Mouse (Mus musculus): Measurements from ENCODE around the gene Zfx. TPM values are rescaled to one million over a fixed set of nuclear protein-coding genes. Genes with fewer than 3 reads are reported as not detected.

The Zfx gene
- polyA plus RNA-seq, 1 experiment from 2014 or later = 31.6 TPM

GRCm38 (mm10) chrX:94100561-94100960 lies 22.9 kb downstream of the Zfx start:
- Histone ChIP-seq H3K36me3 (ENCODE audit: insufficient read depth, low read length) (peaks cover 7% of the 10 kb centered on the region), H3K4me1 (ENCODE audit: insufficient read depth, low read length) (no peaks in the 10 kb centered on the region), H3K9ac (replicated peaks; ENCODE audit: low read length) (no peak overlapping the region), H3K4me2 (replicated peaks; ENCODE audit: low read depth, low read length) (no peak overlapping the region), H3K9me3 (ENCODE audit: low read length) (no peaks in the 10 kb centered on the region), H3K27me3 (ENCODE audit: insufficient read depth, low read length) (peaks cover 22% of the 10 kb centered on the region), H3K27ac (ENCODE audit: low read length) (no peak overlapping the region), H3K4me3 (ENCODE audit: low read length) (no peak overlapping the region)
- ATAC-seq (ENCODE audit: low FRiP score, low TSS enrichment) = no peak
- 85% methylated on average over 1 of the region's 1 CpGs for WGBS

GRCm38 (mm10) chrX:94091001-94091400 lies 32.5 kb downstream of the Zfx start:
- Histone ChIP-seq H3K4me1 (ENCODE audit: insufficient read depth, low read length) (no peaks in the 10 kb centered on the region), H3K4me3 (ENCODE audit: low read length) (no peak overlapping the region), H3K27ac (ENCODE audit: low read length) (no peak overlapping the region), H3K9me3 (ENCODE audit: low read length) (no peaks in the 10 kb centered on the region), H3K4me2 (replicated peaks; ENCODE audit: low read depth, low read length) (no peak overlapping the region), H3K9ac (replicated peaks; ENCODE audit: low read length) (no peak overlapping the region), H3K27me3 (ENCODE audit: insufficient read depth, low read length) (peaks cover 9% of the 10 kb centered on the region), H3K36me3 (ENCODE audit: insufficient read depth, low read length) (peaks cover 12% of the 10 kb centered on the region; the same call in 1 of the 2 replicates)
- no peak for ATAC-seq (ENCODE audit: low FRiP score, low TSS enrichment)
- 84% methylated on average over 2 of the region's 2 CpGs for WGBS

GRCm38 (mm10) chrX:94061246-94061645 lies 62.3 kb downstream of the Zfx start:
- no peak for ATAC-seq (ENCODE audit: low FRiP score, low TSS enrichment)
- WGBS = 60% methylated on average over 6 of the region's 6 CpGs
- no peak overlapping the region for H3K27ac ChIP-seq (ENCODE audit: low read length)
- H3K27me3 ChIP-seq (ENCODE audit: insufficient read depth, low read length) = peaks cover 44% of the 10 kb centered on the region
- no peaks in the 10 kb centered on the region for H3K36me3 ChIP-seq (ENCODE audit: insufficient read depth, low read length)
- H3K9me3 ChIP-seq (ENCODE audit: low read length) = no peaks in the 10 kb centered on the region
- no peaks in the 10 kb centered on the region for H3K4me1 ChIP-seq (ENCODE audit: insufficient read depth, low read length)
- H3K4me2 ChIP-seq (replicated peaks; ENCODE audit: low read depth, low read length) = 0 out of 2 replicates have a peak overlapping the region, but pooled peaks have one; percentile 8
- no peak overlapping the region for H3K9ac ChIP-seq (replicated peaks; ENCODE audit: low read length)
- no peak overlapping the region for H3K4me3 ChIP-seq (ENCODE audit: low read length)

GRCm38 (mm10) chrX:94060751-94061150 lies 62.8 kb downstream of the Zfx start:
- Histone ChIP-seq H3K36me3 (ENCODE audit: insufficient read depth, low read length) (no peaks in the 10 kb centered on the region), H3K9me3 (ENCODE audit: low read length) (no peaks in the 10 kb centered on the region), H3K27me3 (ENCODE audit: insufficient read depth, low read length) (peaks cover 44% of the 10 kb centered on the region), H3K4me3 (ENCODE audit: low read length) (no peak overlapping the region), H3K9ac (replicated peaks; ENCODE audit: low read length) (no peak overlapping the region), H3K27ac (ENCODE audit: low read length) (no peak overlapping the region), H3K4me2 (replicated peaks; ENCODE audit: low read depth, low read length) (0 out of 2 replicates have a peak overlapping the region, but pooled peaks have one; percentile 8), H3K4me1 (ENCODE audit: insufficient read depth, low read length) (no peaks in the 10 kb centered on the region)
- 68% methylated on average over 8 of the region's 8 CpGs for WGBS
- ATAC-seq (ENCODE audit: low FRiP score, low TSS enrichment) = no peak

- H3K4me2 ChIP-seq (replicated peaks; ENCODE audit: low read depth, low read length) = no peak overlapping the region
- no peak for ATAC-seq (ENCODE audit: low FRiP score, low TSS enrichment)
- H3K9ac ChIP-seq (replicated peaks; ENCODE audit: low read length) = no peak overlapping the region
- peaks cover 51% of the 10 kb centered on the region for H3K27me3 ChIP-seq (ENCODE audit: insufficient read depth, low read length)
- H3K4me3 ChIP-seq (ENCODE audit: low read length) = no peak overlapping the region
- 38% methylated on average over 6 of the region's 6 CpGs for WGBS
- no peaks in the 10 kb centered on the region for H3K36me3 ChIP-seq (ENCODE audit: insufficient read depth, low read length)
- peak overlapping the region; percentile 44 for H3K27ac ChIP-seq (ENCODE audit: low read length)
- no peaks in the 10 kb centered on the region for H3K9me3 ChIP-seq (ENCODE audit: low read length)
- H3K4me1 ChIP-seq (ENCODE audit: insufficient read depth, low read length) = no peaks in the 10 kb centered on the region
Observed at GRCm38 (mm10) chrX:94058748-94059147, 64.8 kb downstream of the Zfx start.

- no peak overlapping the region for H3K27ac ChIP-seq (ENCODE audit: low read length)
- H3K27me3 ChIP-seq (ENCODE audit: insufficient read depth, low read length) = peaks cover 10% of the 10 kb centered on the region; the same call in 1 of the 2 replicates
- no peak overlapping the region for H3K4me3 ChIP-seq (ENCODE audit: low read length)
- no peaks in the 10 kb centered on the region for H3K4me1 ChIP-seq (ENCODE audit: insufficient read depth, low read length)
- H3K9ac ChIP-seq (replicated peaks; ENCODE audit: low read length) = no peak overlapping the region
- WGBS = 58% methylated on average over 3 of the region's 3 CpGs
- no peaks in the 10 kb centered on the region for H3K36me3 ChIP-seq (ENCODE audit: insufficient read depth, low read length)
- no peaks in the 10 kb centered on the region for H3K9me3 ChIP-seq (ENCODE audit: low read length)
- no peak for ATAC-seq (ENCODE audit: low FRiP score, low TSS enrichment)
- no peak overlapping the region for H3K4me2 ChIP-seq (replicated peaks; ENCODE audit: low read depth, low read length)
Observed at GRCm38 (mm10) chrX:94049048-94049447, 74.5 kb downstream of the Zfx start.

- no peaks in the 10 kb centered on the region for H3K4me1 ChIP-seq (ENCODE audit: insufficient read depth, low read length)
- no peak overlapping the region for H3K27ac ChIP-seq (ENCODE audit: low read length)
- H3K36me3 ChIP-seq (ENCODE audit: insufficient read depth, low read length) = no peaks in the 10 kb centered on the region
- H3K4me2 ChIP-seq (replicated peaks; ENCODE audit: low read depth, low read length) = no peak overlapping the region
- H3K9ac ChIP-seq (replicated peaks; ENCODE audit: low read length) = no peak overlapping the region
- H3K27me3 ChIP-seq (ENCODE audit: insufficient read depth, low read length) = peaks cover 10% of the 10 kb centered on the region; the same call in 1 of the 2 replicates
- 47% methylated on average over 5 of the region's 5 CpGs for WGBS
- ATAC-seq (ENCODE audit: low FRiP score, low TSS enrichment) = no peak
- no peak overlapping the region for H3K4me3 ChIP-seq (ENCODE audit: low read length)
- no peaks in the 10 kb centered on the region for H3K9me3 ChIP-seq (ENCODE audit: low read length)
Observed at GRCm38 (mm10) chrX:94048048-94048447, 75.5 kb downstream of the Zfx start.

- H3K9me3 ChIP-seq (ENCODE audit: low read length) = no peaks in the 10 kb centered on the region
- 79% methylated on average over 5 of the region's 5 CpGs for WGBS
- H3K27me3 ChIP-seq (ENCODE audit: insufficient read depth, low read length) = peaks cover 10% of the 10 kb centered on the region; the same call in 1 of the 2 replicates
- no peak overlapping the region for H3K4me2 ChIP-seq (replicated peaks; ENCODE audit: low read depth, low read length)
- H3K4me1 ChIP-seq (ENCODE audit: insufficient read depth, low read length) = no peaks in the 10 kb centered on the region
- no peak overlapping the region for H3K9ac ChIP-seq (replicated peaks; ENCODE audit: low read length)
- H3K27ac ChIP-seq (ENCODE audit: low read length) = no peak overlapping the region
- no peak overlapping the region for H3K4me3 ChIP-seq (ENCODE audit: low read length)
- no peak for ATAC-seq (ENCODE audit: low FRiP score, low TSS enrichment)
- no peaks in the 10 kb centered on the region for H3K36me3 ChIP-seq (ENCODE audit: insufficient read depth, low read length)
Observed at GRCm38 (mm10) chrX:94047381-94047780, 76.1 kb downstream of the Zfx start.

- no peak overlapping the region for H3K9ac ChIP-seq (replicated peaks; ENCODE audit: low read length)
- no peaks in the 10 kb centered on the region for H3K4me1 ChIP-seq (ENCODE audit: insufficient read depth, low read length)
- no peak for ATAC-seq (ENCODE audit: low FRiP score, low TSS enrichment)
Observed at GRCm38 (mm10) chrX:94032937-94033336, 90.6 kb downstream of the Zfx start.

GRCm38 (mm10) chrX:94030081-94030480 lies 93.4 kb downstream of the Zfx start:
- no peaks in the 10 kb centered on the region for H3K36me3 ChIP-seq (ENCODE audit: insufficient read depth, low read length)
- 68% methylated on average over 7 of the region's 7 CpGs for WGBS
- ATAC-seq (ENCODE audit: low FRiP score, low TSS enrichment) = no peak
- no peaks in the 10 kb centered on the region for H3K9me3 ChIP-seq (ENCODE audit: low read length)
- H3K27me3 ChIP-seq (ENCODE audit: insufficient read depth, low read length) = peaks cover 14% of the 10 kb centered on the region; the same call in 1 of the 2 replicates
- no peak overlapping the region for H3K4me3 ChIP-seq (ENCODE audit: low read length)
- no peak overlapping the region for H3K9ac ChIP-seq (replicated peaks; ENCODE audit: low read length)
- no peaks in the 10 kb centered on the region for H3K4me1 ChIP-seq (ENCODE audit: insufficient read depth, low read length)
- H3K27ac ChIP-seq (ENCODE audit: low read length) = no peak overlapping the region
- H3K4me2 ChIP-seq (replicated peaks; ENCODE audit: low read depth, low read length) = no peak overlapping the region

More at GRCm38 (mm10) chrX:94032937-94033336, 90.6 kb downstream of the Zfx start:
- H3K4me2 ChIP-seq (replicated peaks; ENCODE audit: low read depth, low read length) = no peak overlapping the region
- H3K27me3 ChIP-seq (ENCODE audit: insufficient read depth, low read length) = peaks cover 18% of the 10 kb centered on the region; the same call in 1 of the 2 replicates
- no peaks in the 10 kb centered on the region for H3K36me3 ChIP-seq (ENCODE audit: insufficient read depth, low read length)
- H3K9me3 ChIP-seq (ENCODE audit: low read length) = no peaks in the 10 kb centered on the region
- 34% methylated on average over 11 of the region's 11 CpGs for WGBS
- H3K27ac ChIP-seq (ENCODE audit: low read length) = no peak overlapping the region
- no peak overlapping the region for H3K4me3 ChIP-seq (ENCODE audit: low read length)
